Mouse (Mus musculus): ENCODE measurements around the gene Agxt2. TPM values are rescaled to one million over a fixed set of nuclear protein-coding genes. Genes with fewer than 3 reads are reported as not detected.

The Agxt2 gene
- polyA plus RNA-seq, 1 experiment from 2014 or later: 4.9 TPM

Other genes starting within 250 kb of the Agxt2 start
- 4.5 and 5.4 TPM in 2 replicates for gene Prlr, start 181.3 kb upstream of the Agxt2 start, polyA plus RNA-seq (2015; fragmentation: Nextera tagmentation; extraction: Ambion mirVana)
- not detected in 2 replicates for gene Gm21973, start 33.2 kb upstream of the Agxt2 start, polyA plus RNA-seq (2015; fragmentation: Nextera tagmentation; extraction: Ambion mirVana)
- gene Dnajc21, start 112.0 kb downstream of the Agxt2 start, polyA plus RNA-seq (2015; fragmentation: Nextera tagmentation; extraction: Ambion mirVana): 7.8 and 9.1 TPM in 2 replicates
- gene Brix1, start 127.4 kb downstream of the Agxt2 start, polyA plus RNA-seq (2015; fragmentation: Nextera tagmentation; extraction: Ambion mirVana): 92.1 and 93.4 TPM in 2 replicates
- gene Rad1, start 127.5 kb downstream of the Agxt2 start, polyA plus RNA-seq (2015; fragmentation: Nextera tagmentation; extraction: Ambion mirVana): 26.8 and 33.7 TPM in 2 replicates
- gene Ttc23l, start 200.1 kb downstream of the Agxt2 start, polyA plus RNA-seq (2015; fragmentation: Nextera tagmentation; extraction: Ambion mirVana): not detected in 2 replicates